Mouse (Mus musculus) stomach, embryonic 16.5 days (tissue): ENCODE measurements around the gene Ago1. TPM values are rescaled to one million over a fixed set of nuclear protein-coding genes. Genes with fewer than 3 reads are reported as not detected.

Source experiments
- polyA plus RNA-seq: library from polyadenylated mRNA; unstranded; fragments of >200 nt; fragmentation: Nextera tagmentation; extraction: Ambion mirVana; gene quantifications from 2 replicates; pipeline ENCODE4 v1.2.1, GENCODE M21; 2015

Gene Ago1
- polyA plus RNA-seq, 1 experiment from 2014 or later, result 4.3 TPM

Other genes with a start within 250 kb of the Ago1 start
- gene Map7d1, start 212.2 kb downstream of the Ago1 start, polyA plus RNA-seq, result 14.4 and 20.0 TPM in 2 replicates
- gene Trappc3, start 206.3 kb downstream of the Ago1 start, polyA plus RNA-seq, result 97.2 and 103 TPM in 2 replicates
- 7.6 and 11.1 TPM in 2 replicates for gene Col8a2, start 181.8 kb downstream of the Ago1 start, polyA plus RNA-seq
- gene Adprhl2, start 146.9 kb downstream of the Ago1 start, polyA plus RNA-seq, result 55.5 and 55.6 TPM in 2 replicates
- gene Tekt2, start 142.9 kb downstream of the Ago1 start, polyA plus RNA-seq, result 7.9 and 8.0 TPM in 2 replicates
- gene Ago3, start 39.0 kb downstream of the Ago1 start, polyA plus RNA-seq, result 16.4 and 16.8 TPM in 2 replicates
- 1.4 and 1.9 TPM in 2 replicates for gene Ago4, start 64.9 kb upstream of the Ago1 start, polyA plus RNA-seq
- gene Clspn, start 88.4 kb upstream of the Ago1 start, polyA plus RNA-seq, result 23.1 and 23.6 TPM in 2 replicates
- gene 5730409E04Rik, start 141.2 kb upstream of the Ago1 start, polyA plus RNA-seq, result 2.0 and 2.1 TPM in 2 replicates
- gene Psmb2, start 209.0 kb upstream of the Ago1 start, polyA plus RNA-seq, result 432 and 438 TPM in 2 replicates